Comparison of ENCODE assay signal across 9 mouse cellular contexts in the genomic region with DNA sequence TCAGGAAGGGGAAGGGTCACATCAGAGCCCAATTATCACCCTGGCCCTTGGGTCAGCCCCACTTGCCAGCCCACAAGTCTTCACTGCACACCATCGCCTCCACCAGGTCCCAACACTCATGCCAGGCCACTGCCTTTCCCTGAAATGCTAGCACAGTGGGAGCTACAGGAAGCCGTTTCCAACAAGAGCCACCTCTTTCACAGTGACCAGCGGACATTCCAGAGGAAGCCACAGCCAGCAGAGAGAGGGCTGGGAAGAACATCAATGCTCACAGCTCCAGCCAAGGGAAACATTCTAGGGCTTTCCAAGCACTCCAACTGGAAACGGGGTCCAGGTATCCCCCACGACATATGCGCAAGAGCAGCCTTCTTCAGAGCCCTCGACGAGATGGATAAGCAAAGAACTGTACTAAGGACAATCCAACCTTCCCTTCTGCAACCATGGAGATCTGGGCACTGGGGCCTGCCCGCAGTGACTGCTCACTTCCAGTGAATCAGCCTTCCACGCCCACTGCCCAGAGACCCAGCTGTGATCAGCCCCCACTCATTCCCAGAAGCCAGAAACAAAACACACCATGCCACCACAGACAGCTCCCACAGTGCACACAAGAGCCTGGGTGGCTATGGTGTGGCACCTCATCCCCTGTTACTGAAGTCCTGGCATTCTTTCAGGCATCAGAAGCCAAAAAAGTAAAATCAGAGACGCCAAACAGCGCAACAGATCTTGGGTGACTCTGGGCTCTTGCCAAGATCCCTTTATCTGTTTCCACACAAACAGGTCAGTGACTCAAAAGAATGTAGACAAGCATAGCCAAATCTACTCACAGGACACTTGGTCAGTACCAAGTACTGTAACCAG. TPM values are rescaled to one million over a fixed set of nuclear protein-coding genes. Genes with fewer than 3 reads are reported as not detected.
DNase-seq lines count a peak whose midpoint lies in the region; ATAC-seq and TF ChIP-seq lines count a peak whose summit lies in the region.
"Had no signal": no experiment of that assay in that cellular context is flagged by ENCODE, and none has a peak within 500 bp of the region (broad histone marks: within the 10 kb centered on the region; RNA-seq: fewer than 3 reads in every experiment).

No protein-coding gene starts in this region.

- 7% methylated on average over 12 of the region's 12 CpGs for WGBS in cerebellum, adult 2 months
- WGBS in hindbrain, embryonic 12.5 days = 54% methylated on average over 12 of the region's 12 CpGs
- WGBS in limb, embryonic 15.5 days = 39% methylated on average over 12 of the region's 12 CpGs
- WGBS in stomach, embryonic 15.5 days = 59% methylated on average over 12 of the region's 12 CpGs

- H3K27me3 ChIP-seq in cerebellum, adult 2 months (ENCODE audit: control insufficient read depth, insufficient read depth, low read length) = no peaks in the 10 kb centered on the region
- no peaks in the 10 kb centered on the region for H3K27me3 ChIP-seq in hindbrain, embryonic 12.5 days
- no peaks in the 10 kb centered on the region for H3K27me3 ChIP-seq in limb, embryonic 15.5 days
- no peaks in the 10 kb centered on the region for H3K27me3 ChIP-seq in stomach, embryonic 15.5 days (replicated peaks)
- H3K27me3 ChIP-seq: CH12.LX had no signal

- peak overlapping the region; percentile 97 for H3K4me3 ChIP-seq in cerebellum, adult 2 months (replicated peaks; ENCODE audit: insufficient read depth, low read depth, low read length)
- no peak overlapping the region for H3K4me3 ChIP-seq in hindbrain, embryonic 12.5 days
- peak overlapping the region; percentile 14 for H3K4me3 ChIP-seq in limb, embryonic 15.5 days
- H3K4me3 ChIP-seq in stomach, embryonic 15.5 days (replicated peaks) = no peak overlapping the region

- H3K27ac ChIP-seq in cerebellum, adult 2 months (ENCODE audit: insufficient read depth, low read length) = no peak overlapping the region
- peak overlapping the region; percentile 41 for H3K27ac ChIP-seq in hindbrain, embryonic 12.5 days
- peak overlapping the region; percentile 73 for H3K27ac ChIP-seq in limb, embryonic 15.5 days
- peak overlapping the region; percentile 1; the same call in 1 of the 2 replicates for H3K27ac ChIP-seq in stomach, embryonic 15.5 days

- 0 out of 2 replicates have a peak, but pooled peaks cover 8% of the 10 kb centered on the region for H3K36me3 ChIP-seq in hindbrain, embryonic 12.5 days
- H3K36me3 ChIP-seq in limb, embryonic 15.5 days = peaks cover 15% of the 10 kb centered on the region
- H3K36me3 ChIP-seq in stomach, embryonic 15.5 days = peaks cover under 1% of the 10 kb centered on the region; the same call in 1 of the 2 replicates

- H3K9ac ChIP-seq in hindbrain, embryonic 12.5 days = no peak overlapping the region
- 0 out of 2 replicates have a peak overlapping the region, but pooled peaks have one; percentile 14 for H3K9ac ChIP-seq in limb, embryonic 15.5 days
- H3K9ac ChIP-seq in stomach, embryonic 15.5 days = no peak overlapping the region

- peaks cover 56% of the 10 kb centered on the region for H3K4me1 ChIP-seq in cerebellum, adult 2 months (ENCODE audit: control insufficient read depth, insufficient read depth, low read length)
- H3K4me1 ChIP-seq in hindbrain, embryonic 12.5 days = peaks cover 82% of the 10 kb centered on the region
- peaks cover 84% of the 10 kb centered on the region for H3K4me1 ChIP-seq in limb, embryonic 15.5 days
- peaks cover 68% of the 10 kb centered on the region for H3K4me1 ChIP-seq in stomach, embryonic 15.5 days

- ATAC-seq in hindbrain, embryonic 12.5 days (ENCODE audit: low FRiP score) = no peak
- no peak for ATAC-seq in limb, embryonic 15.5 days (ENCODE audit: insufficient number of reproducible peaks, low FRiP score, low TSS enrichment, low read depth)
- ATAC-seq in stomach, embryonic 15.5 days (ENCODE audit: insufficient read depth, low FRiP score, low read depth) = no peak
- ATAC-seq in cerebellum, adult (ENCODE audit: insufficient number of reproducible peaks, low FRiP score, low TSS enrichment) = no peak

- no peaks in the 10 kb centered on the region for H3K9me3 ChIP-seq in hindbrain, embryonic 12.5 days (replicated peaks)
- no peaks in the 10 kb centered on the region for H3K9me3 ChIP-seq in limb, embryonic 15.5 days
- H3K9me3 ChIP-seq in stomach, embryonic 15.5 days = no peaks in the 10 kb centered on the region

- peak; percentile 18; the same call in 1 of the 2 replicates for TF ChIP-seq CTCF in cerebellum, adult 2 months (IDR thresholded peaks at IDR 0.05; ENCODE audit: borderline replicate concordance, insufficient read depth, low read depth, low read length)

- no peak for TF ChIP-seq POLR2A in cerebellum, adult 2 months (IDR thresholded peaks at IDR 0.05; ENCODE audit: borderline replicate concordance, insufficient read depth, low read length)

- DNase-seq in cerebellum, adult 2 months = peak in 1 of 2 experiments; percentile 46
- no peak for DNase-seq in cerebellum, adult 11-12 months
- DNase-seq in thymus, postnatal 14 days = peak; percentile 4
- DNase-seq in thymus, postnatal 25 days = no peak

- peak overlapping the region; percentile 18; the same call in 1 of the 2 replicates for H3K4me2 ChIP-seq in hindbrain, embryonic 12.5 days (replicated peaks)
- peak overlapping the region; percentile 72 for H3K4me2 ChIP-seq in limb, embryonic 15.5 days
- H3K4me2 ChIP-seq in stomach, embryonic 15.5 days = 0 out of 2 replicates have a peak overlapping the region, but pooled peaks have one; percentile 0

RNA-seq across cellular contexts. Expression of gene Ski, which starts 6.4 kb away (rescaled TPM):
- polyA plus RNA-seq in cerebellum, adult 2 months (2012; rRNA removed) = 87.2 and 106 TPM in 2 replicates
- polyA plus RNA-seq in hindbrain, embryonic 12.5 days (2016; fragmentation: Nextera tagmentation; extraction: Ambion mirVana) = 12.6 and 13.5 TPM in 2 replicates
- 25.2 and 26.8 TPM in 2 replicates for polyA plus RNA-seq in limb, embryonic 15.5 days (2015; fragmentation: Nextera tagmentation; extraction: Ambion mirVana)
- polyA plus RNA-seq in stomach, embryonic 15.5 days (2015; fragmentation: Nextera tagmentation; extraction: Ambion mirVana) = 16.2 and 16.6 TPM in 2 replicates

RNA-seq across cellular contexts. Expression of gene Faap20, which starts 33.6 kb away (rescaled TPM):
- 94.5 and 109 TPM in 2 replicates for polyA plus RNA-seq in cerebellum, adult 2 months (2012; rRNA removed)
- polyA plus RNA-seq in hindbrain, embryonic 12.5 days (2016; fragmentation: Nextera tagmentation; extraction: Ambion mirVana) = 90.8 and 98.6 TPM in 2 replicates
- 74.0 and 76.2 TPM in 2 replicates for polyA plus RNA-seq in limb, embryonic 15.5 days (2015; fragmentation: Nextera tagmentation; extraction: Ambion mirVana)
- polyA plus RNA-seq in stomach, embryonic 15.5 days (2015; fragmentation: Nextera tagmentation; extraction: Ambion mirVana) = 64.5 and 65.8 TPM in 2 replicates

Comparison
In these comparisons a context has a peak if more than half of its experiments do, and no peak if none do; other contexts are left out.
1. H3K4me3 ChIP-seq: peak in cerebellum, adult 2 months (single experiment) and limb, embryonic 15.5 days (single experiment); none in hindbrain, embryonic 12.5 days (single experiment) and stomach, embryonic 15.5 days (single experiment).
2. H3K4me2 ChIP-seq: peak in every context shown above with its lines; median percentile 72 in limb, embryonic 15.5 days; 18 in hindbrain, embryonic 12.5 days; 0 in stomach, embryonic 15.5 days.